Mouse (Mus musculus): Measurements from ENCODE around the gene Ralgapa2.

Gene Ralgapa2

GRCm38 (mm10) chr2:146302094-146302699 lies 209.9 kb downstream of the Ralgapa2 start:
- DNase-seq (ENCODE audit: low spot score), result peak; percentile 72

- no peak for DNase-seq (ENCODE audit: low spot score)
Observed at GRCm38 (mm10) chr2:146300500-146301020, 211.6 kb downstream of the Ralgapa2 start.

- no peak for DNase-seq (ENCODE audit: low spot score)
Observed at GRCm38 (mm10) chr2:146299841-146300460, 212.2 kb downstream of the Ralgapa2 start.

GRCm38 (mm10) chr2:146293538-146293937 lies 218.6 kb downstream of the Ralgapa2 start:
- DNase-seq (ENCODE audit: low spot score), result no peak

GRCm38 (mm10) chr2:146290871-146291637 lies 221.1 kb downstream of the Ralgapa2 start:
- peak; percentile 77 for DNase-seq (ENCODE audit: low spot score)

GRCm38 (mm10) chr2:146290366-146290765 lies 221.8 kb downstream of the Ralgapa2 start:
- no peak for DNase-seq (ENCODE audit: low spot score)

- DNase-seq (ENCODE audit: low spot score), result no peak
Observed at GRCm38 (mm10) chr2:146289394-146289793, 222.8 kb downstream of the Ralgapa2 start.

- no peak for DNase-seq (ENCODE audit: low spot score)
Observed at GRCm38 (mm10) chr2:146288326-146288725, 223.8 kb downstream of the Ralgapa2 start.

GRCm38 (mm10) chr2:146287531-146287930 lies 224.6 kb downstream of the Ralgapa2 start:
- DNase-seq (ENCODE audit: low spot score), result no peak

- no peak for DNase-seq (ENCODE audit: low spot score)
Observed at GRCm38 (mm10) chr2:146281346-146281745, 230.8 kb downstream of the Ralgapa2 start.

GRCm38 (mm10) chr2:146280921-146281274 lies 231.2 kb downstream of the Ralgapa2 start:
- DNase-seq (ENCODE audit: low spot score), result no peak

GRCm38 (mm10) chr2:146280221-146280920 lies 231.8 kb downstream of the Ralgapa2 start:
- DNase-seq (ENCODE audit: low spot score), result no peak

- DNase-seq (ENCODE audit: low spot score), result no peak
Observed at GRCm38 (mm10) chr2:146279430-146280220, 232.5 kb downstream of the Ralgapa2 start.

- no peak for DNase-seq (ENCODE audit: low spot score)
Observed at GRCm38 (mm10) chr2:146278381-146278780, 233.8 kb downstream of the Ralgapa2 start.

GRCm38 (mm10) chr2:146266539-146266938 lies 245.6 kb downstream of the Ralgapa2 start:
- no peak for DNase-seq (ENCODE audit: low spot score)

GRCm38 (mm10) chr2:146265045-146265444 lies 247.1 kb downstream of the Ralgapa2 start:
- DNase-seq (ENCODE audit: low spot score), result no peak

- DNase-seq (ENCODE audit: low spot score), result no peak
Observed at GRCm38 (mm10) chr2:146262966-146263365, 249.2 kb downstream of the Ralgapa2 start.

GRCm38 (mm10) chr2:146262215-146262614 lies 249.9 kb downstream of the Ralgapa2 start:
- peak; percentile 58 for DNase-seq (ENCODE audit: low spot score)

GRCm38 (mm10) chr2:146261146-146261545 lies 251.0 kb downstream of the Ralgapa2 start:
- DNase-seq (ENCODE audit: low spot score), result no peak

GRCm38 (mm10) chr2:146259787-146260560 lies 252.2 kb downstream of the Ralgapa2 start:
- DNase-seq (ENCODE audit: low spot score), result no peak
